Mouse (Mus musculus): ENCODE results near the gene Scarb2.

Scarb2 gene

GRCm38 (mm10) chr5:92435025-92435584 lies 71.5 kb downstream of the Scarb2 start, which contains the start of gene Nup54:
Gene Nup54, minus strand, starts transcription at chr5:92435219.
- peak; percentile 96 for DNase-seq (ENCODE audit: low read depth, low spot score)

- peak; percentile 13 for DNase-seq (ENCODE audit: low read depth, low spot score)
Observed at GRCm38 (mm10) chr5:92434571-92434985, 72.1 kb downstream of the Scarb2 start.

- no peak for DNase-seq (ENCODE audit: low read depth, low spot score)
Observed at GRCm38 (mm10) chr5:92434070-92434469, 72.6 kb downstream of the Scarb2 start.

DNA sequence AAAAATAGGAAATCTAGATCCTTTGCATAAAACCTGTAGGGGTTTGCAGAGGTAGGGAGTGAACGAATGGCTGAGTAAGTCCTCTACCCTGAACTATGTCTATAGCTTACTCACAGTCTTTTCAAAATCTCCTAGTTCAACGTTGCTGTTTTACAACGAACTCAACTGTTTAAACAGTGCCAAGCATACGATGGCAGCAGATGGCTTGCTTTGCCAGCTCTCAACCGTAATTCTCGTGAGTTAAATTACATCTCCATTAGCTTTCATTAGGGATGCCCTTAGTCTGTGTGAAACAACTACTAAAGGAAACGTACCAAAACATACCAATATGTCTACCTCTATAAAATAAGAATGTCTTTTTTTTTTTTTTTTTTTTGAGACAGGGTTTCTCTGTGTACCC lies 75.0 kb downstream of the Scarb2 start:
- no peak for DNase-seq (ENCODE audit: low read depth, low spot score)

DNA sequence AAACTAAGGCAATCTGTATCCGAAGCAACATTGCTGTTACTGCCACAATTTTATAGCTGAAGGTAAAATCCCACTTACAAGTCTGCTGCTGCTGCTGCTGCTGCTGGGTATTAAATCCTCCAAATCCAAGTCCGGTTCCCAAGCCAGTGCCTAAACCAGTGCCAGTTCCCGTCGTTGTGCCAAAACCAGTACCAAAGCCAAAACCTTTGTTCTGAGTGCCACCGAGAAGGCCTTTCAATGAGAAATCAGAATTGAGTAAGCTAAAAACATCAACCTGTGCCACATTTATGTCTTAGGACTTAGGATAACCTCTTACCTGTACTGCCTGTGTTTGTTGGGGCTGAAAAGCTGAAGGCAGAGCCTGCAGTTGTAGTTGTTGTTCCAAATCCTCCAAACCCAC lies 75.9 kb downstream of the Scarb2 start:
- no peak for DNase-seq (ENCODE audit: low read depth, low spot score)

GRCm38 (mm10) chr5:92424126-92424525 lies 82.5 kb downstream of the Scarb2 start:
- no peak for DNase-seq (ENCODE audit: low read depth, low spot score)

DNA sequence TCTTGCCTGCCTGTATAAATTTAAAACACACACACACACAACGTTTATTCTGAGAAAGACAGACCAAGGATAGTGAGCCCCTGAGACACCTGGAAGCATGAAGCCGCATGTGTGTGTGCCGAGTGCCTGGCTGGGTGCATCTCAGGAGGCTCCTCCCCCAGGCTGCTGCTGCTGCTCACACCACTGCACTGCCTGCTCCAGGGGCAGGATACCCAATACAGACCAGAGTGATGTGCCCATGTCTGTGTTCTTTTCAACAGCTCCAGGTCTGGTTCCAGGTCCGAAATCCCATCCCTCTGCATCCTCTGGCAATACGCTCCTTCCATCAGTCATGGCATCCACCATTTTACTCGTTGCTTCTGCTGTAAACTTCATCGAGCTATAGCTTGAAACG lies 92.7 kb downstream of the Scarb2 start:
- DNase-seq (ENCODE audit: low read depth, low spot score), result no peak

DNA sequence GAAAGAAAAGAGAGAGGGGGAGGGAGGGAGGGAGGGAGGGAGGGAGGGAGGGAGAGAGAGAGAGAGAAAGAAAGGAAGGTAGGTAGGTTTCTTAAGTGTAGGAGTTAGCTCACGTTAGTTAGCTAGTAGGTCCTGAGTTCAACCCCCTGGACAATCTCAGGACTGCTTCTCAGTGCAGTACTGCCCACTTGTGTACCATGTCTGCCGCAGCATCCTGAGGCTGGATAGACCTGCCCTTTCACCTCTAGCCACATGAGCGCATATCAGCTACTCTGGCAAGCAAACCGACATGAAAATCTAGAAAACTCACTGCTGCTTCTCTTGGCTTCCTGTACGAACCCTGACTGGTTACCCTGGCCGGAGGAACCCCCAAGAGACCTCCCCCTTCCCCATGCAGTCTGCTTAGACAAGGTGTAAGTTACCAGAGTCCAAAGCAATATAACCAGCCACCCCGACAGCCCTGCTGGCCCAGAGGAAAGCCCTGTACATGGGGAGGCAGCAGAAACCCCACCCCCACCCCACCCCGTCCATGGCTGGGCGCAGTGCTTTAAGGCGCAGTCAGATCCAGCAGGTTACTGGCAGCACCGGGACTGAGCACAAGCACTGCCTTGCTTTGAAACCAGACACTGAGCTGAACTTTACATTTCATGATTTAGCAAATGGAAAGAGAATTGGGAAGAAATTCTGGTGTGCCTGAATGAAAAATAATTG lies 93.2 kb downstream of the Scarb2 start:
- DNase-seq (ENCODE audit: low read depth, low spot score), result no peak

DNA sequence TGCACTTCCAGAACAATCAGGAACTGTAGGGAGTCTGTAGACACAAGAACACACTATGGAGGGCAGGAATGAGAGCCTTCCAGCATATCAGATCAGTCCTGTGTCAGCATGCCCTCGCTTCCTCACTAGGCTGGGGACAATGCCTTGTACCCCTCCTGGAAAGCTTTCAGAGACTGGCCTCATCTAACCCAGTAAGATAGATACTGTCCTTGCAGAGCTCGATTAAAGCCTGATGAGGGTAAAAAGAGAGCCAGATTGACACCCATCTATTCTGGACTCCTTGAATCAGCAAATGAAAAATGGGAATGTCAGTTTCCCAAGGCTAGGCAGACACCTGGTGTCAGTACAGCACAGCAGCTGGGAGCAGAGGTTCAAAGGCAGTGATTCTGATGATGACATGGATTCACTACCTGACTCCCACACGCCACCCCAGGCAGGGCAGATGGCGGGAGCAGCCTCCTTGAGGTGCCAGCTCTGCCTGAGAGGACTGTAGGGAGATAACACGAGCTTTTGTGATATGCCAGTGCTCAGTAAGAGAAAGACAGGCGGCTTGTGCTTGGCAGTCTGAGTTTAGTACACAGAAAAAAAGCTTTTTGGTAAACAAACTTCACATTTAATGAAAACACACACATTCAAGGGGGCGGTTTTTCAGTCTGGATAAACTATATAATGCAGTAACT lies 95.0 kb downstream of the Scarb2 start:
- no peak for DNase-seq (ENCODE audit: low read depth, low spot score)

- DNase-seq (ENCODE audit: low read depth, low spot score), result no peak
Observed at GRCm38 (mm10) chr5:92410486-92410885, 96.1 kb downstream of the Scarb2 start.

DNA sequence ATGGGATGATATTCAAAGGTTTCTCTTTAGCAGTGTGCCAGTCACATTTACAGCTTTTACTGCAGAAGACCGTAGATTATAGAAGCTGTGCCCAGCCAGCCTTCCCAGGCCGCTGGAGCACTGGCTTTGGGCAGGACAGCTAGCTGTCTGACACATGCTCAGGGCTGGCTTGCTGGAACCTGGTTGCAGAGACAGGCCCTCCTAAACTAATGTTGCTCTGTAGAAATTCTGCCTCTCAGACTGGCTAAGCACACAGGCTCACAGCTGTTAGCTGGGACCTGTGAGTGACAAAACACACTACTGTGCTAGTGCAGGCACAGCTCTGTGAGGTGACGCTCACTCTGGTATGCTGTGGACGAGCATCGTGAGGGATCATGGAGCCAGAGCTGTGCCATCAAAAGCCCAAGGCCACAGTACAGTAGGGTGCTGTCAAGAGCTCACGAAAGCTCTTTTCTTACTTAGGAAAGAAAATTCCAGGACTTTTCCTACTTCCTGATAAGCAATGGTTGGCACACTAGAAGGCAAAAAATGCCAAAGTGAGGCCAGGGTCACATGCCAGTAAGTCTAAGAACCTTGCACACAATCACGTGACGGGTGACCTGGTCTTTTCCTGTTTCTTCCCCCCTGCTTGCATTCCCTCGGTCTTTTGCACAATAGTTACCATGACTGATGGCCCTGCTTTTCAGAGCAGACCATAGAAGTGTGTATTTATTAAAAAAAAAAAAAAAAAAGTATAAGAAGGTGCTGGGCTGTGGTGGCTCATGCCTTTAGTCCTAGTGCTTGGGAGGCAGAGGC lies 97.1 kb downstream of the Scarb2 start:
- no peak for DNase-seq (ENCODE audit: low read depth, low spot score)

GRCm38 (mm10) chr5:92404400-92404678 lies 102.3 kb downstream of the Scarb2 start:
- DNase-seq (ENCODE audit: low read depth, low spot score), result no peak

DNA sequence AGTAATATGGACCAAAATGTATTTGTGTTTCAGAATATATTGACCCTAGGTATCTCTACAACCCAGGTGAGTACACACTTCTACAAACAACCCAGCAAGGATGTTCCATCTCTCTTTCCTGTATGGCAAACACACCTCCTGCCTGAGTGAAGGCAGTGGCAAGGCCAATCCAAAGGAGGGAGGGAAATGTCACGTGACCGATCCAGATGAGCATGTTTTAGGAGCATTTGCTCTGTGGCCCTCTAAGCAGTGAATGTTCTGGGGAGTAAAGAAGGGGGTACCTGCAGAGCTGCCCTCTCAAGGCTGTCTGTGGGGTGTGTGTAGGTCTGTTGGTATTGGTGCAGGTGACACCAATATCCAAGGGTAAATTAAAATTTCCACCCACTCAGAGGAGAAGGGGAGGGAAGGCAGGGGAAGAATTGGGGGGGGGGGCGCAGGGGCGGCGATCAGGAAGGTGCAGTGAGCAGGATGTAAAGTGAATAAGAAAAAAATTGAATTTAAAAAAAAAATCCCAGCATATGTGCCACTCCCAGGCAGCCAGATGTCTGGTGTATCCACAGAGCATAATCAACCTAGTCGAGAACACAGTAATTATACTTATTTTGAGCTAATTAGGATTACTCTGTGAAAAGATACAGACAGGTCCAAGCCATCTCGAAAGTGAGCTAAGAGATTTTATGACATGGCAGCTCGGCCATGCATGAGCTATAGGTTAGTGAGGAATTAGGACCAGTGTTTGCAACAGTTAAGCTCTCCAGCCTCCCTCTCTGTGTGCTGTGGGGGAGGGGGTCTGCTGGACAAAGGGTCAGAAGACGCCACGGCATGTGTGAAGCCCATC lies 102.9 kb downstream of the Scarb2 start:
- peak; percentile 74 for DNase-seq (ENCODE audit: low read depth, low spot score)

DNA sequence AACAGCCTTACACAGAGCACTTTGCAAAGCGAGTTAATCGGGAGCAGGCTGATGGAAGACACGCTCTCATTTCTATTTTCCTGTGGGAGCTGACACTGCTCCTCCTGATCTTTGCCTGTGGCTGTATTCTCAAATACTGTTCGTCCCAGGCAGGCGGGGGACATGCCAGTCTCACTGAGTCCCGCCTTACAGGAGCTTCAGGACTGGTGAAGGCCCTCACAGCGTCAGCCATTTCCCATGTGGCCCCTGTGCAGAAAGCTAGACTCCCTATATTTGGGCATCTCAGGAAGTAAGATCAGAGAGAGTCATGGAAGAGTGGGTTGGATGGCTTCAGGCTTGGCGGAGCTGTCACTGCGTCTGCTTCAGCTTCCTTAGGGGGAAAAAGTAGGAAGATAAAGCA lies 103.8 kb downstream of the Scarb2 start:
- no peak for DNase-seq (ENCODE audit: low read depth, low spot score)

- peak; percentile 86 for DNase-seq (ENCODE audit: low read depth, low spot score)
Observed at GRCm38 (mm10) chr5:92398153-92398552, 108.5 kb downstream of the Scarb2 start.

GRCm38 (mm10) chr5:92396476-92396875 lies 110.2 kb downstream of the Scarb2 start:
- no peak for DNase-seq (ENCODE audit: low read depth, low spot score)

DNA sequence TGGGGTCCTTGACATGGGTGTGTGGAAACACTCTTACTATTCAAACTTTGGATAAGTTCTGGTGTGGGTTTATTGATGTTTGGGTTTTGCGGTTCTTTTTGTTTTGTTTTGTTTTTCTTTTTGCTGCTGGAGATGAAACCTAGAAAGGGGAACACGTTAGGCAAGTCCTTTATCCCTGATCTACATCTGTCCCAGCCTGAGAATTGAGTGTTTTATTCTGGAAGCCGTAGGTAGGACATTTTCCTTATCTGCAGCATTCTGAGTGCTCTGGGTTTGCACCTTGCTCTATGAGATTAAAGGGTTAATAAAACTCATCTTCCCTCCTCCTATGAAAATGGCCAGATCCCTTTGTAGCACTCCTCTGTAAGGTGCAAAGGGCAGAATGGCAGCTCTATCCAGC lies 110.9 kb downstream of the Scarb2 start:
- no peak for DNase-seq (ENCODE audit: low read depth, low spot score)

DNA sequence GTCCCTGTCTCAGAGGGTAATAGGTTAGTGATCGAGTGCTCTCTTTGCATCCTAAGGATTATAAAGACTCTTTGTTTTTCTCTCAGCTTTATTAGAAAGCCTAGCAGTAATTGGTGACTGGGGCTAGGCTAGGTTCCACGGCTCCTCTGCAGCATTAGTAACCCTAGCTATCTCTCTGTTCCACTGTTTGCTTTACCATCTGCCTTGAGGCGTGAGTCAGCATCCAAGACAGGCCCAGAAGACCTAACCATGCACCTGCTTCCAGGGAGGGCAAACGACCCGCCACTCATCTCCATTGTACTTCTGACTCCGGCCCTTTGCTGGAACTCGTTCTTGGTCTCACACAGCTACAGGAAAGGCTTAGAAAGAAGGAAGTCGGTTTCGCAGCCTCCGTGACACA lies 112.8 kb downstream of the Scarb2 start:
- no peak for DNase-seq (ENCODE audit: low read depth, low spot score)

- no peak for DNase-seq (ENCODE audit: low read depth, low spot score)
Observed at GRCm38 (mm10) chr5:92392542-92392941, 114.1 kb downstream of the Scarb2 start.

All from forelimb bud, embryonic 11.5 days (tissue).